Mouse (Mus musculus): ENCODE data around the gene Rnf181.
A peak's percentile ranks its signal among the peaks of the same experiment; 100 is the strongest.

Rnf181 gene

DNA sequence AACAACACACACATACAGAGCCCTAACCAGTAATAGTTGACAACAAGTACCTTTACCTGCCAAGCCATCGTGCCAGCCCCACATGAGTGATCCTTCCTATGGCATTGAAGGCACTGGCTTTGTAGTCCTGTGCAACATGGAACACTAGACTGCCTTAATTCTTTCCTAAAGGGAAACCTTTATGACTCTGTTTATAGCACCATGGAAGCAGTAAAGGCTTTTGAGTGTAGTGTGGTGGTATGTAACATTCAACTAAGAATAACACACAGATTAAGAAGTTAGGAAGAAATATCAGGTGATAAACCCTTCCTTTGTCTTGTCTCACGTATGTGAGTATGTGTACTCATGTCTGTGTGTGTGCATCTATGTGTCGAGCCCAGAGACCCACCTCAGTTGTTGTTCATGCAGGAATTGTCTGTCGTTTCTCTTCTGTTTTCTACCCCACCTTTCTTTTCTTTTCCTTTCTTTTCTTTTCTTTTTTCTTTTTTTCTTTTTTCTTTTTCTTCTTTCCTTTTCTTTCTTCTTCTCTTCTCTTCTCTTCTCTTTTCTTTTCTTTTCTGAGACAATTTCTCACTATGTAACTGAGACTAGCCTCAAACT lies at the start of gene Rnf181:
TSS of gene Rnf181 (minus strand) at position 113 of the 600 bp plus-strand sequence.
- DNase-seq, result no peak

DNA sequence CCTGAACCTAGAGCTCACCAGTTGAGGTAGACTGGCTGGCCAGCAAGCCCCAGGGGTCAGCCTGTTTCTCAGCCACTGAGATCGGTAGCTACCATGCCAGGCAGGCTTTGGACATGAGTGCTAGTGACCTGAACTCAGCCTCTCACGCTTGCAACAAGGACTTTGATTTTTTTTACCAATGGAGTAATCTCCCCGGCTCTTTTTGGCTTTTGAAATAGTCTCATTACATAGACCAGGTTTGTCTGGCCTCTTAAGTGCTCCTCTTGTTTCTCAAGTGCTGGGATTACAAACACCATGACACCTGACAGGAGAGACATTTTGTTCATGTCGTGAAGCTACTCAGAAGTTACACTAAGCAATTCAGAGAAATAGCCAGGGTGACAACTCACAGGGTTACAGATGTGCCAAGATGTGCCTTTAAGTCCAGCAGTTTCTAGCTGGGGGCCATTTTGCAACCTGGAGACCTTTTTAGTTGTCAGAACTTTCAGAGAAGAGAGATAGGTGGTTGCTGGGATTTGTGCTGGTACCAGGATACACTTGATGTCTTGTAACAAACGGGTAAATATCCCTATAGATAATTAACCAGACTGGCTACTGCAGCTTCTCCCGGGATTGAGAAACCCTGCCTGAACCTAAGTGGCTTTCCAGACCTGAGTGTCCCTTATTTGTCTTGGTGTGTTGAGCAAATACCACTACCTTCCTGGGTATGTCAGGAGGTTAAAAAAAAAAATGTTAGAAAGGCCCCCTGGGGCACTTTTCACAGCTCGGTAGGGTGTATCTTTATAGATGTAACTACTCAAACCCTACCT lies 49.4 kb upstream of the Rnf181 start:
- no peak for DNase-seq

DNA sequence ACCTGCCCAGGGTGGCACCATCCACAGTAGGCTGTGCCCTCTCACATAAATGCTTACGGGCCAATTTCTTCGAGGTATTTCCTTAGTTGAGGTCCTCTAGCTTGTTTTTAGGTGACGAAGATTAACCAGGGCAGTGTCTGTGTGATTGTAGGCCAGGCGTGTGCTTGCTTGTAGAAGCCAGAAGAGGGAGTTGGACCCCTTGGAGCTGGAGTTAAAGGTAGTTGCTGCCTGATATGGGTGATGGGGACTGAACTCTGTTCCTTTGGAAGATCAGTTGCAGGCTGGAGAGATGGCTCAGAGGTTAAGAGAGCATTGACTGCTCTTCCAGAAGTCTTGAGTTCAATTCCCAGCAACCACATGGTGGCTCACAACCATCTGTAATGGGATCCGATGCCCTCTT lies 48.4 kb upstream of the Rnf181 start:
- no peak for DNase-seq

DNA sequence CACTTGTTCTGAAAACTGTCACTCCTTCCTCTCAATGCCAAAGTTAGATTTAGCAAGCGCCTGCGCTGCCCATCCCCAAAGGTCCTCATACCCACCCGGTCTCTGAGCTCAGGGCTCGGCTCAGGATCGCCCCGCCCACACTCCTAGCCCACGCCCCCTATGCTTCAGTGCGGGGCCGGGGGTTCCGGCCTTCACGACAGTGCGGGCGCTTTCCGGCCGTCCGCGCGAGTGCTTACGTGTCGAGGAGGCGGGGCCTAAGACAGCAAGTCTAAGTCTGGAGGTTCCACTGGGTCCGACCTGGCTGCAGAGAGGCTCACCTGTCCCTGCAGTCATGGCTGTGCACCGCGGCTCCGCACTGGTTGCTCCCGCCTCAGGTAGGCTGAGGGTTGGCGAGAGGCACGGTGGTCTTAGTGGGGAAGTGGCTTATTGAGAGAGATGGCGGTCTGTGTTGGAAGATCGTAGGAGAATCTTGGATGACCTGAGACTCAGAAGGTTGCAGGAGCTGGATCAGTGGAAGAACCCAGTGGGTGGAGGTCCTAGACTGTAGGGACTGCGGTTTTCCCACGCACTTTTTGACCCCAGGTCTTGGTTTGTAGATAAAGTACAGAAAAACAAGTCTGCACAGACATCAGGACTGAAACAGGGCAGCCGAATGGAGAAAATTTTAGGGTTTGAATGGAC lies 47.5 kb upstream of the Rnf181 start, which contains the start of gene Ggcx:
TSS of gene Ggcx (plus strand) at position 233 of the 681 bp plus-strand sequence.
- DNase-seq, result peak; percentile 95

DNA sequence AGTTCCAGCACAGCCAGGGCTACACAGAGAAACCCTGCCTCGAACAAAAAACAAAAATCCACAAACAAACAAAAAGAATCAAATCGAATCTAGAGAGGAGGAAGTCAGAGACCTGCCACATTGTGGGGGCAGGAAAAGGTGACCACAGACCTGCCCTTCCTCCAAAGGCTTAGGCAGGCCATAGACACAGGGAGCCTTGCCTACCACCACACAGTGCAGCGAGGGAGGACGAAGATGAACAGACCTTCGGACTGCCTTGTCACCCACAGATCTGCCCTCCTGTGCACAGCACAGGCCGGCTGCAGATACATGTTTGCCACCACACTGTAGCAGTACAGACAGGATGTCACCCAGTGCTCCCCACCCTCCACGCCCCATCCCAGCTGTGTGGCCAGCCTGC lies 43.8 kb upstream of the Rnf181 start:
- DNase-seq, result no peak

DNA sequence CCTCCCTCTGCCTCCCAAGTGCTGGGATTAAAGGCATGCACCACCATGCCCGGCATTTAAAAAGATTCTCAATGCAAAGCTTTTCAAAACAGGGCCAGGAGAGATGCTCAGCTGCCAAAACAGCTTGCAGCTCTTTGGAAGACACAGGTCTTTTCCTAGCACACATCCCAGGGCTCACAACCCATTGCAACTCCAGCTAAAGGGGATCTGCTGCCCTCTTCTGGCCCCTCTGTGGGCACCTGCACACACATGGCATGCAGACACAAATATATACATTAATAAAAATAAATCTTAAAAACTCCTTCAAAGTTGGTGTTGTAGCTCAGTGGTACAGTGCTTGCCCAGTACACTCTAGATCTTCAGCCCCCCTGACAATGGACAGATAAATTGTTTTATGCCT lies 43.2 kb upstream of the Rnf181 start:
- no peak for DNase-seq

DNA sequence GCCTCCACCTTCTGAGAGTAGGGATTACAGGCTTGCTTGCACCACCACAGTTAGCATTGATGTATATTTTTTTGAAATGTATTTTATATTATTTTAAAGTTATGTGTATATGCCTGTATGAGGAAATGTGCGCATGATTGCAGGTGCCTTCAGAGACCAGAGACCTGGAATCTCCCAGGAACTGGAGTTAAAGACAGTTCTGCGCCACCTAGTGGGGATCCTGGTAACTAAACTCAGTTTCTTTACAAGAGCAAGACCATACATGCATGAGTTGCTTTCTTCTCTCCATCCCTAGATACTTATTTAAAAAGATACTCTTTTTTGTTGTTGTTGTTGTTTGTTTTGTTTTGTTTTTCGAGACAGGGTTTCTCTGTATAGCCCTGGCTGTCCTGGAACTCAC lies 42.8 kb upstream of the Rnf181 start:
- peak; percentile 55 for DNase-seq

DNA sequence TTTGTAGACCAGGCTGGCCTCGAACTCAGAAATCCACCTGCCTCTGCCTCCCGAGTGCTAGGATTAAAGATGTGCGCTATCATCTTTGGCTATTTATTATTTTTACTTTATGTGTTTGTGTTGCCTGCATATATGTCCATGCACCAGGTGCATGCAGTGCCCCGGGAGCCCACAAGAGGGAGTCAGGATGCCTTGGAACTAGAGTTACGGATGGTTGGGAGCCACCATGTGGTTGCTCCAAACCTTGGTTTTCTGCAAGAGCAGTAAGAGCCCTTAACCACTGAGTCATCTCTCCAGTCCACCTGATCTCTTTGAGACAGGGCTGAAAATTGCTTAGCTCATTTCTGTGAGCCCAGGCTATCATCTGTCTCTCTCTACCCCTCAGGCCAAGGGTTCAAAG lies 40.4 kb upstream of the Rnf181 start:
- DNase-seq, result peak; percentile 85

DNA sequence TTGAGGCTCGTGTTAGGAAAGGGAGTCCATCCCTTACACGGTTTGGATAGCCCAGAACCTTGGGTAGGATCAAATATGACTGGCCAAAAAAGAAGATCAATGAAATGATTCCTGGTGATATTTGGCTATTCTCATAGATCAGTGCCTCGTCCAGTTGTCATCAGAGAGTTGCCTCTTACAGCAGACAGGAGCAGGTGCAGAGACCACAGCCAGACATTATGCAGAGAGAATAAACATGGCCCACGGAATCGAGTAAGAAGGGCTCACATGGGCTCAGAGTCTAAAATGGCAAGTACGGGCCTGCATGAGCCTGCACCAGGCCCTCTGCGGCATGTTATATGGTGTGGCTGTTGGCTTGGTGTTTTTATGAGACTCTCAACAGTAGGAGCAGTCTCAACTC lies 38.6 kb upstream of the Rnf181 start:
- DNase-seq, result no peak

DNA sequence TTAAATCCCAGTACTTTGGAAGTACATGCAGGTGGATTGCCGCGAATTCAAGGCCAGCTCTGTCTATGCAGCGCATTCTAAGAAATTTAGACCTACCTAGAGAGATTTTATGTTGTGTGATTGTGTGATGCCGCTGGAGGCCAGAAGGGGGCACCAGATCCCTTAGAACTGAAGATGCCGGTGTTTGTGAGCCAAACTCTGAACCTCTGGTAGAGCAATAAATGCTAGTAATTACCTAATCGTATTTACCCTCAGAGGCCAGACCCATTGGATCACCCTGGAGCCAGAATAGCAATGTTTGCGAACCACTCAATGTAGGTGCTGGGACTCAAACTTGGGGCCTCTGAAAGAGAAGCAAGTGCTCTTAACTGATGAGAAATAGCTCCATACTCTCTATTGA lies 35.1 kb upstream of the Rnf181 start:
- DNase-seq, result peak; percentile 78

DNA sequence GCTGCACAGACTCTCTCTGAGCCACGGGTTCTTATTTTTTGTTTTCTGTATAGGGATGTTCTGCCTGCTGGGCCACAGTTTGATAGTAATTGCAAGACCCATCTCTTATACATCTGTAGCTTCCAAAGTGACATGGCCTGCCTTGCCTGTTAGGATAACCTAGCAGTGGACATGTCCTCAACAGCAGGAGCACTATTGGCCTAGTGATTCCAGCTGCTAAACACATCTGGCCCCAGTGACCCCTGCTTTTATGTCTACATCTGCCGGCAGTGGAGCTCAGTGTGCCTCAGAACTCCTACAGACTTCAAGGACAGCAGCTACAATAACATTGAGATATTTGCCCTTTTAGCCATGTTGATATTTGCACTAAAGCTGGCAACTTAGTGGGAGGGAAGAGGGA lies 33.2 kb upstream of the Rnf181 start:
- no peak for DNase-seq

DNA sequence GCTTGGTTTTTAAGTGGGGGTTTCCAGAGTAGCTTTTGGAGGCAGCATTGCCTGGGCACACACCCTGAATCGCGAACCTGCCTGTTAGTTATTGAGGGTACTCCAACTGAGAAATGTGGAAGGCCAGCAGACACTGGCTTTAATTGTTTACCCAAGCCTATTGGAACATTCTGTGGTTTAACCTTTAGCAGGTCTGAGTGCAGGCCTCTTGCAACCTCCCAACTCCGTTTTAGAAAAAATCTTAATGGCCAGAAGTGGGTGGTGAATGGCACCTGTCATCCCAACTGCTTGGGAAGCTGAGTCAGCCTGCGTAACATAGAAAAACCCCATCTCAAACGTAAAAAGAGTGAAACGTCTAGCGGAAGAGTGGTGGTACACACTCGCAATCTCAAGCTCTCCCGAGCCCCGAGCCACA lies 30.1 kb upstream of the Rnf181 start:
- no peak for DNase-seq

DNA sequence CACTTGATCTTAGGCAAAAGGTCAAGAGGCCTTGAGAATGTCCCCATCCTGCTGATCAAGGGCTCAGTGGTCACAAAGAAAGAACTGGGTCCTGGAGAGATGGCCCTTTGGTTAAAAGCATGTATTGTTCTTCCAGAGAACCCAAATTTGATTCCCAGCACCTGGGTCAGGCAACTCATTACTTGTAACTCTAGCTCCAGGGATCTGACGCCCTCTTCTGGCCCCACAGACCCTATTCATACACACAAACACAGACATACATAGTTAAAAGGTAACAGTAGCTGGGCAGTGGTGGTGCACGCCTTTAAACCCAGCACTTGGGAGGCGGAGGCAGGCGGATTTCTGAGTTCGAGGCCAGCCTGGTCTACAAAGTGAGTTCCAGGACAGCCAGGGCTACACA lies 25.6 kb upstream of the Rnf181 start:
- DNase-seq, result no peak

DNA sequence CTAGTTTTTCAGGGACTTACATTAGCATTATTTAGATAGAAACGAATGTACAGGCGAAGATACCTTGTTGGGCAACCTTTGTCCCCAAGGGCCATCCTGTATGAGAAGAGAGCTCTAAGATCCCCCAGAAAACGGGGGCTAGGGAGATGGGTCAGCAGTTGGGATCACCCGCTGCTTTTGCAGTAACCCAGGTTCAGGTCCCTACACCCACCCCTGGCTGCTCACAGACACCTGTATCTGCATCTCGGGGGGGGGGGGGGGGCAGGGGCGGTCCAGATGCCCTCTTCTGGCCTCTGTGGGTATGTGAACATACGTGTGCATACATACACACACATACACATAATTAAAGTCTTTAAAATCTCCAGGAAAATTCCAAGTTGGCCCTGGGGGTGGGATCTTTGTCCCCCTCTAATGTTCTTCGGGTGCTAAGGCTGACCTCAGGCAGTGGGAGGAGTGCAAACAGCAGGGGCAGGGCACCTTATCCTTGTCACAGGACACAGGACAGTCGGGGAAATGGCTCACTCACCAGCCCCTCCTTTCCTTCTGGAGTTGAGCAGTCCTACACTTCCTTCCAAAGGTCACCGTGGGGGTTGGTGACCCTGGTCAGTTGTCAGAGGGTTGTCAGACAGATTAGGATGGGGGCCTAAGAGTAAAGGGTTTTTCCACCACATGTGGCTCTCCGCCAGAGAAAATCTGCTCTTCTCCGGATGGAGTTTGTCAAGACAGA lies 24.2 kb upstream of the Rnf181 start:
- DNase-seq, result peak; percentile 18

DNA sequence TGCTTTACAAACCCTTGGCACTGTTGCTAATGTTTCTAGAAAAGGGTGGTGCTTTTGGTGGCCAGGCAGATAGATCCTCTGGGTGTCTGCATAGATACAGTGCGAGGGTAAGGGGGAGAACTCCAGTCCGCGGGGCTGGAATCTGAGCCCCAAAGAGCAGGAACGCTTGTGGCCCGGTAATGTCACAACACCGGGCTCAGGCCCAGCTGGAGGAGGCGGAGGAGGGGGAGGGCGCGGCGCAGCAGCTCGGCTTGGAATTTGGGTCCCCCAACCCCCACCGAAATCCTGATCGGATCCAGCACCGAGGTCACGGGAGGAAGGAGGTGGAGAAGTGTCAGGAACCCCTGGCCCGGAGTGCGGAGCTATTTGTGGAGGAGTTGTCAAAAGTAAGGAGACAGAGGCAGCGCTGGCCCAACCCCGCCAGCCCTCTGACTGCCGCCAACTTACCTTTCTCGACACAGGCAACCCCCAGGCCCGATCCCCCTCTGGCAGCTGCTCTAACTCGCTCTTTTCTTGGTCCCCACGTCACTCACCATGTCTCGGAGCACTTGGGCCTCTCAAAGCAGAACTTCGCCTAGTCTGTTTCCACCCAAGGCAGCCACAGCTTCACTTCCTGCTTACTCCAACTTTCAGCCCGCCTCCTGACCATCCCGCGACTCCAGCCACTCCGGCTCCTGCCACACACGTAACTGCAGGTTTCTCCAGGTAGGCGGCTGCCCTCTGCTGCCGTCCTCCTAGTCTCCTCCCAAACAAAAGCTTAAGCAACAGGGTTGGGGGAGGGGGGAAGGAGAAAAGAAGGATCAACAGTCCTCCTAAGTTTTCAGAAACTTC lies 23.4 kb upstream of the Rnf181 start, which contains the start of gene Vamp8:
TSS of gene Vamp8 (minus strand) at position 763 of the 831 bp plus-strand sequence.
- peak; percentile 69 for DNase-seq

DNA sequence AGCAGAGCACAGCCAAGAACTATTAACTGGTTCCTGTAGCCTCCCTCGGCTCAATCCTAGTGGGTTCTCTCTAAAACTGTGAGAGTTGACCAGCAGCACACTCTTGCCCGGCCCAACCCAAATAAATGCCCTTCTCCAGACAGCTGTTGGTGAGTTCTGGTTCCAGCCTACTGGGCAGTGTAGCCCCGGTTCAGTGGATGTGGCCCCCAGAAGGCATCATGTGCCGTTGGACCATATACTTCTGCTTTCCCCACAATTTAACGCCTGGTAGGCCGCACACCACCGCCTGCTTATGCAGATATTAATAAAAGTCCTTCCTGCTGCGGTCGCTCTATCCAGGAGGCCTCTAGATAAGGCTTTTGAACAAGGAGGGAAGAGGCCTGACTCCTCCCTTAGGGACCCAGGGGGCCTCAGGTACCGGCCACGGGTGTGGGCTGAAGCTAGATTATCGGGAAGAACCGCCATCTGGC lies 22.8 kb upstream of the Rnf181 start:
- DNase-seq, result no peak

DNA sequence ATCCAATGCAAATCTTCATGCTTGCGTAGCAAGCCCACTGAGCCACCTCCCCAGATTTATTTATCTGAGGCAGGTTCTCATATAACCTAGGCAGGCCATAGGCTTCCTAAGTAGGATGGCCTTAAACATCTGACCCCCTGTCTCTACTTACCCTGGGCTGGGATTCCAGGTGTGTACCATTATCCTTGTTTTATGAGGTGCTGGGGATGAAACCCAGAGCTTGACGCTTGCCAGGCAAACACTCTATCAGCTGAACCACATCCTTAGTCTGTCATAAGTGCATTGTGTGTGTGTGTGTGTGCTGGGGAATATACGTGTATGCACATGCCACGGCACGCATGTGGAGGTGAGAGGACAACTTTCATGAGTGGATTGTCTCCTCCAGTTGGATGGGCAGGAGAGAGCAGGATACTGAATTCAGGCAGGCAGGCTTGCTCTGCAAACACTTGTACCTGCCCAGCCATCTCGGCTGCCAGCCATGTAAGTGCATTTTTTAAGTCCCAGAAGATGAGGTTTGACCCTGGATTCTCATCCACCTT lies 22.1 kb upstream of the Rnf181 start:
- DNase-seq, result no peak

DNA sequence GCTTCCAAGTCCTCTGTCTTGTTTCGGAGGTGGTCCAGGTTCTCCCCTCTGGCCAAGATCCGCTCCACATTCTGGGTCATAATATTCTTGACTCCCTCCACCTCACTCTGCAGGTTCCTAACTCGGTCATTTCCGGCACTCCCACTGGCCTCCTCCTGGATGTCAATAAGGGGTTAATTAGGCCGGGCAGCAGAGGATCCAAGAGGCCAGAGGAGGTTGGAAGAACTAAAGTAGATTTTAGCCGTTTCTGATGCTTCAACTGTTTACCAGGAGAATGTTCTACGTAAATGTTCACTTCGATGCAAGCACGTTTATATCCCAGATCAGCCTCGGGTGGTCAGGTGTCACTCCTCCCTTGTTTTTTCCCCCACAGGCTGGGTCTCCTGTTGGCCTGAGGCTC lies 21.5 kb upstream of the Rnf181 start:
- no peak for DNase-seq

DNA sequence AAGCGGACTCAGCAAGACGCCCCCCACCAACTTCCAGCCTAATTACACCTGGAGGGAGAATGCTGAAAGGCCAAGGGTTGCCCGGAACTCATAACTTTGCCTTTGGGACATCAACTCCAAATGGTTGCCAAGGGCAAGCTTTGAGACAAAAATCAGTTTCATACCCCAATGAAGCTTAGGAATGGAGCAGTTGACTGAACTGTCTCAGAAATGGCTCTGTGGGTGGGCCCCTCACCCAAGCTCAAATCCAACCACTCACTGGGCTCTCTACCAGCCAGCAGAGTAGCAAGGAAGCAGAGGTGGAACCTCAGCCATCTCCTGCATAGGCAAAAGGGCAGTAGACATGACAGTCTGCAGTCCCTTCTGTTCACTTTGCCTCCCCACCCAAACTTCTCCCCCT lies 21.1 kb upstream of the Rnf181 start:
- DNase-seq, result no peak

DNA sequence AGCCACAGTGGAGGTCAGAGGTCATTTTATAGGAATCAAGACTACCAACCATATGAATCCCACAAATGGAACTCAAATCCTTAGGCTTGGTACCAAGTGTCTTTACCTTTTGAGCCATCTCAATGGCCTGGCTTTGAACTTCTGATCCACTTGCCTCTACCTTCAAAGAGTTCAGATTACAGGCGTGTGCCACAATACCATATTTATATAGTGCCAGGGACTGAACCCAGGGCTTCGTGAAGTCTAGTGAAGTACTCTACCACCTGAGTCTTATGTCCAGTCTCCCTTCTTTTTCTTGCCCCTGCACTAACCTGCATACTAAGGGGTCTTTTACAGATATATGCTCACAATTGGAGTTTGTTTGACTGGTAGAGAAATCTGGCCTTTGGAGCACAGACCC lies 19.8 kb upstream of the Rnf181 start:
- DNase-seq, result no peak

DNA sequence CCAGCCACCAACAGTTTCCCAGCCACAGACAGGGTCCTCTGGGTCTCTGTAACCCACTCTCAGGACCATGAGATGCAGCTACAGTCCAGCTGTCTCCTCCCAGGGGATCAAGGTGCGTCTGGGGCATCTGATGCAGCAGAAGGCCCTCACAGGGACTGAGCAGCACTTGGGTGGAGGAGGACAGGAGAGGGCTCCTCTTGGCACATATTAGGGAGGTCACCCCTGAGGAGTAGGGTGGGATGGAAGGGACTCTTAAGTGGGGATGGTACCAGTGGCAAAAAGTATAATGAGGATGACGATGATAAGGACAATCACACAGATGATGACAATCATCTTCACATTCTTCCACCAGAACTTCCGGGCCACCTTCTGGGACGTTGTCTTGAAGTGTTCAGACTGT lies 18.5 kb upstream of the Rnf181 start:
- DNase-seq, result no peak

DNA sequence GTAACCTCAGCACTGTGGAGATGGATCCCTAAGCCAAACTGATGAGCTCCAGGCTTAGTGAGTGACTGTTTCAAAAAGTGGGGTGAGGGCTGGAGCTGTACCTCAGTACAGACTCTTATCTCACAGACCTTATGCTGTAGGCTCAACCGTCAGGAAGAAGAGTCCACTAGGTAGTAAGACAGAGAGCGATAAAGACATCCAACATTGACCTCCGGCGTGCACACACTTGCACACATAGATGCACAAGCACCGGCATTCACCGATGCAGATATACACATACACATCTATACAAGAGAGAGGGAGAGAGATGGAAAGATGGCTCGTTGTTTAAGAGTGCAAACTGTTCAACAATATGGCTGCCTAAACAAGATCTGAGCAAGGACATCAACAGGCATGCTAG lies 17.2 kb upstream of the Rnf181 start:
- no peak for DNase-seq
